Comparison of ENCODE assay signal across 8 mouse cellular contexts in genomic region chr11:61408184-61409027, GRCm38 (mm10). TPM values are rescaled to one million over a fixed set of nuclear protein-coding genes. Genes with fewer than 3 reads are reported as not detected.
A peak's percentile ranks its signal among the peaks of the same experiment; 100 is the strongest.
DNase-seq lines count a peak whose midpoint lies in the region; ATAC-seq lines count a peak whose summit lies in the region.

No protein-coding gene starts in this region.

- WGBS in hindbrain, embryonic 11.5 days = under 1% methylated on average over 59 of the region's 64 CpGs

- DNase-seq in Muller cell, postnatal 12 days (ENCODE audit: inconsistent ontology term) = peak; percentile 69
- DNase-seq in cerebellum, adult 9-10 months = peak; percentile 87
- DNase-seq in forelimb bud, embryonic 11.5 days (ENCODE audit: low read depth, low spot score) = peak; percentile 14
- DNase-seq in hindbrain, embryonic 11.5 days (ENCODE audit: low spot score) = peak; percentile 84
- DNase-seq in layer of hippocampus, adult 9-11 months = peak; percentile 82
- DNase-seq in lung, postnatal 14 days = peak; percentile 78
- peak; percentile 66 for DNase-seq in ovary, postnatal 14 days (ENCODE audit: low spot score)
- DNase-seq in thymus, postnatal 4 days = peak; percentile 62

- no peaks in the 10 kb centered on the region for H3K9me3 ChIP-seq in hindbrain, embryonic 11.5 days (ENCODE audit: control insufficient read depth, low read length)

- H3K27ac ChIP-seq in hindbrain, embryonic 11.5 days (ENCODE audit: low read depth, low read length) = peak overlapping the region; percentile 97

- H3K9ac ChIP-seq in hindbrain, embryonic 11.5 days (ENCODE audit: low read depth, low read length) = peak overlapping the region; percentile 75

- H3K27me3 ChIP-seq in hindbrain, embryonic 11.5 days (ENCODE audit: control insufficient read depth, insufficient read depth, low read length) = no peaks in the 10 kb centered on the region

- H3K4me3 ChIP-seq in hindbrain, embryonic 11.5 days (ENCODE audit: low read depth, low read length) = peak overlapping the region; percentile 68

- peak; percentile 95 for ATAC-seq in hindbrain, embryonic 11.5 days (ENCODE audit: low FRiP score)

- peak overlapping the region; percentile 45 for H3K4me2 ChIP-seq in hindbrain, embryonic 11.5 days (replicated peaks; ENCODE audit: low read depth, low read length)

- no peaks in the 10 kb centered on the region for H3K4me1 ChIP-seq in hindbrain, embryonic 11.5 days (replicated peaks; ENCODE audit: control insufficient read depth, insufficient read depth, low read length)

- no peaks in the 10 kb centered on the region for H3K36me3 ChIP-seq in hindbrain, embryonic 11.5 days (ENCODE audit: control insufficient read depth, insufficient read depth, low read length)

RNA-seq across cellular contexts. Expression of gene Slc47a1, which starts 30.3 kb away (rescaled TPM):
- 0.08 and 0.15 TPM in 2 replicates for polyA plus RNA-seq in hindbrain, embryonic 11.5 days (2014; fragmentation: Nextera tagmentation; extraction: Ambion mirVana)

RNA-seq across cellular contexts. Expression of gene Rnf112, which starts 45.5 kb away (rescaled TPM):
- polyA plus RNA-seq in hindbrain, embryonic 11.5 days (2014; fragmentation: Nextera tagmentation; extraction: Ambion mirVana) = 0.56 and 0.74 TPM in 2 replicates

Comparison
In these comparisons a context has a peak if more than half of its experiments do, and no peak if none do; other contexts are left out.
1. Peak in every context shown above with its lines: DNase-seq, ATAC-seq, H3K4me3 ChIP-seq and H3K27ac ChIP-seq.
2. DNase-seq: peak in every context shown above with its lines; median percentile 87 in cerebellum, adult 9-10 months; 84 in hindbrain, embryonic 11.5 days; 82 in layer of hippocampus, adult 9-11 months; 78 in lung, postnatal 14 days; 69 in Muller cell, postnatal 12 days; 66 in ovary, postnatal 14 days; 62 in thymus, postnatal 4 days; 14 in forelimb bud, embryonic 11.5 days.